Mouse (Mus musculus) small intestine, adult 2 months (tissue): ENCODE data around the gene Cby3.

Source experiments
- CTCF ChIP-seq: fragments of 200-500 bp; IDR thresholded peaks from 2 replicates; pipeline ENCODE4 v1.5.1; 2012; ENCODE audit warnings: low read depth, mild to moderate bottlenecking, control low read depth, inconsistent platforms, low read length, moderate library complexity, mixed read lengths; ENCODE audit not compliant: insufficient replicate concordance, insufficient read length; ENCODE audit errors: extremely low read depth
- POLR2A ChIP-seq: fragments of 200-500 bp; IDR thresholded peaks from 2 replicates; pipeline ENCODE4 v1.6.1; 2012; ENCODE audit warnings: low read depth, mild to moderate bottlenecking, control low read depth, inconsistent platforms, low read length, moderate library complexity

DNA sequence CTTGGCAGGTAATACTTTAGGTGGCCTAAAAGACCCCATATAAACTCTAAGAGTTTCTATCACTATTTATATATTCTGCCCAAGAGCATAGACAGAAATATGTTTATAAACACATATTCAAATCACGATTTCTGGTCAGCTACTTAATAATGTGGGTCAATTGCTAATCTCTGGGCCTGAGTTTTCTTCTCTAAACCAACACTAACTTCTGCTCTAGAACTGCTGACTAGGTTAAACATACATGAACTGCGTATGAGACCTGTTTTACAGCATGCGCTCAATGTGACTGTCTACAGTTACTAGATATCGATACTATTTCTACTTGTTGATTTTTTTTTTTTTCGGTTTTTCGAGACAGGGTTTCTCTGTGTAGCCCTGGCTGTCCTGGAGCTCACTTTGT lies 33.0 kb upstream of the Cby3 start:
- TF ChIP-seq CTCF (no peak), POLR2A (no peak)
